Mouse (Mus musculus): Measurements from ENCODE around the gene Abhd12. TPM values are rescaled to one million over a fixed set of nuclear protein-coding genes. Genes with fewer than 3 reads are reported as not detected.

Gene Abhd12
- polyA plus RNA-seq, 1 experiment from 2014 or later = 43.2 TPM

- no peak overlapping the region for H3K27ac ChIP-seq (ENCODE audit: low read length)
- 83% methylated on average over 8 of the region's 8 CpGs for WGBS
- H3K9ac ChIP-seq (ENCODE audit: low read length) = no peak overlapping the region
- no peaks in the 10 kb centered on the region for H3K36me3 ChIP-seq (ENCODE audit: control insufficient read depth, insufficient read depth)
- no peaks in the 10 kb centered on the region; the same call in 1 of the 2 replicates for H3K4me1 ChIP-seq (ENCODE audit: control insufficient read depth, insufficient read depth, low read length)
- H3K4me3 ChIP-seq (ENCODE audit: low read length) = no peak overlapping the region
- no peak overlapping the region for H3K4me2 ChIP-seq (ENCODE audit: low read depth, low read length)
- H3K27me3 ChIP-seq (ENCODE audit: control insufficient read depth, insufficient read depth, low read length) = no peaks in the 10 kb centered on the region
- ATAC-seq (replicated peaks; ENCODE audit: extremely low read depth, insufficient read depth, low FRiP score) = no peak
- no peaks in the 10 kb centered on the region for H3K9me3 ChIP-seq (replicated peaks; ENCODE audit: control insufficient read depth, low read length)
Measured at GRCm38 (mm10) chr2:150847436-150847995, 57.0 kb downstream of the Abhd12 start.

- WGBS = 61% methylated on average over 1 of the region's 1 CpGs
- H3K4me2 ChIP-seq (ENCODE audit: low read depth, low read length) = no peak overlapping the region
- ATAC-seq (replicated peaks; ENCODE audit: extremely low read depth, insufficient read depth, low FRiP score) = no peak
- no peak overlapping the region for H3K27ac ChIP-seq (ENCODE audit: low read length)
- H3K9ac ChIP-seq (ENCODE audit: low read length) = no peak overlapping the region
- H3K4me3 ChIP-seq (ENCODE audit: low read length) = no peak overlapping the region
- H3K27me3 ChIP-seq (ENCODE audit: control insufficient read depth, insufficient read depth, low read length) = no peaks in the 10 kb centered on the region
- no peaks in the 10 kb centered on the region for H3K9me3 ChIP-seq (replicated peaks; ENCODE audit: control insufficient read depth, low read length)
- H3K36me3 ChIP-seq (ENCODE audit: control insufficient read depth, insufficient read depth) = no peaks in the 10 kb centered on the region
- H3K4me1 ChIP-seq (ENCODE audit: control insufficient read depth, insufficient read depth, low read length) = no peaks in the 10 kb centered on the region; the same call in 1 of the 2 replicates
Measured at GRCm38 (mm10) chr2:150844798-150845197, 59.7 kb downstream of the Abhd12 start.

GRCm38 (mm10) chr2:150842049-150842461 lies 62.5 kb downstream of the Abhd12 start:
- no peaks in the 10 kb centered on the region; the same call in 1 of the 2 replicates for H3K4me1 ChIP-seq (ENCODE audit: control insufficient read depth, insufficient read depth, low read length)
- H3K4me2 ChIP-seq (ENCODE audit: low read depth, low read length) = no peak overlapping the region
- ATAC-seq (replicated peaks; ENCODE audit: extremely low read depth, insufficient read depth, low FRiP score) = no peak
- no peak overlapping the region for H3K27ac ChIP-seq (ENCODE audit: low read length)
- no peaks in the 10 kb centered on the region for H3K36me3 ChIP-seq (ENCODE audit: control insufficient read depth, insufficient read depth)
- no peak overlapping the region for H3K9ac ChIP-seq (ENCODE audit: low read length)
- no peak overlapping the region for H3K4me3 ChIP-seq (ENCODE audit: low read length)
- 70% methylated on average over 7 of the region's 7 CpGs for WGBS
- no peaks in the 10 kb centered on the region for H3K27me3 ChIP-seq (ENCODE audit: control insufficient read depth, insufficient read depth, low read length)
- no peaks in the 10 kb centered on the region for H3K9me3 ChIP-seq (replicated peaks; ENCODE audit: control insufficient read depth, low read length)

GRCm38 (mm10) chr2:150841109-150841508 lies 63.4 kb downstream of the Abhd12 start:
- Histone ChIP-seq H3K27me3 (ENCODE audit: control insufficient read depth, insufficient read depth, low read length) (no peaks in the 10 kb centered on the region), H3K9me3 (replicated peaks; ENCODE audit: control insufficient read depth, low read length) (no peaks in the 10 kb centered on the region), H3K36me3 (ENCODE audit: control insufficient read depth, insufficient read depth) (no peaks in the 10 kb centered on the region), H3K4me1 (ENCODE audit: control insufficient read depth, insufficient read depth, low read length) (no peaks in the 10 kb centered on the region), H3K9ac (ENCODE audit: low read length) (no peak overlapping the region), H3K27ac (ENCODE audit: low read length) (no peak overlapping the region), H3K4me2 (ENCODE audit: low read depth, low read length) (no peak overlapping the region), H3K4me3 (ENCODE audit: low read length) (no peak overlapping the region)
- 77% methylated on average over 11 of the region's 11 CpGs for WGBS
- no peak for ATAC-seq (replicated peaks; ENCODE audit: extremely low read depth, insufficient read depth, low FRiP score)

GRCm38 (mm10) chr2:150839686-150840471 lies 64.7 kb downstream of the Abhd12 start:
- H3K4me1 ChIP-seq (ENCODE audit: control insufficient read depth, insufficient read depth, low read length) = no peaks in the 10 kb centered on the region
- 60% methylated on average over 12 of the region's 12 CpGs for WGBS
- H3K36me3 ChIP-seq (ENCODE audit: control insufficient read depth, insufficient read depth) = no peaks in the 10 kb centered on the region
- no peak overlapping the region for H3K27ac ChIP-seq (ENCODE audit: low read length)
- no peaks in the 10 kb centered on the region for H3K27me3 ChIP-seq (ENCODE audit: control insufficient read depth, insufficient read depth, low read length)
- ATAC-seq (replicated peaks; ENCODE audit: extremely low read depth, insufficient read depth, low FRiP score) = no peak
- no peaks in the 10 kb centered on the region for H3K9me3 ChIP-seq (replicated peaks; ENCODE audit: control insufficient read depth, low read length)
- no peak overlapping the region for H3K4me3 ChIP-seq (ENCODE audit: low read length)
- H3K9ac ChIP-seq (ENCODE audit: low read length) = no peak overlapping the region
- H3K4me2 ChIP-seq (ENCODE audit: low read depth, low read length) = no peak overlapping the region

GRCm38 (mm10) chr2:150837781-150838180 lies 66.8 kb downstream of the Abhd12 start:
- no peak overlapping the region for H3K9ac ChIP-seq (ENCODE audit: low read length)
- H3K36me3 ChIP-seq (ENCODE audit: control insufficient read depth, insufficient read depth) = peaks cover 8% of the 10 kb centered on the region; the same call in 1 of the 2 replicates
- no peaks in the 10 kb centered on the region for H3K27me3 ChIP-seq (ENCODE audit: control insufficient read depth, insufficient read depth, low read length)
- no peak overlapping the region for H3K4me2 ChIP-seq (ENCODE audit: low read depth, low read length)
- H3K4me3 ChIP-seq (ENCODE audit: low read length) = no peak overlapping the region
- no peaks in the 10 kb centered on the region for H3K4me1 ChIP-seq (ENCODE audit: control insufficient read depth, insufficient read depth, low read length)
- H3K9me3 ChIP-seq (replicated peaks; ENCODE audit: control insufficient read depth, low read length) = no peaks in the 10 kb centered on the region
- 85% methylated on average over 3 of the region's 3 CpGs for WGBS
- no peak for ATAC-seq (replicated peaks; ENCODE audit: extremely low read depth, insufficient read depth, low FRiP score)
- no peak overlapping the region for H3K27ac ChIP-seq (ENCODE audit: low read length)

- Histone ChIP-seq H3K27me3 (ENCODE audit: control insufficient read depth, insufficient read depth, low read length) (no peaks in the 10 kb centered on the region), H3K9me3 (replicated peaks; ENCODE audit: control insufficient read depth, low read length) (no peaks in the 10 kb centered on the region), H3K27ac (ENCODE audit: low read length) (no peak overlapping the region), H3K4me1 (ENCODE audit: control insufficient read depth, insufficient read depth, low read length) (no peaks in the 10 kb centered on the region), H3K36me3 (ENCODE audit: control insufficient read depth, insufficient read depth) (peaks cover 15% of the 10 kb centered on the region), H3K9ac (ENCODE audit: low read length) (no peak overlapping the region), H3K4me2 (ENCODE audit: low read depth, low read length) (no peak overlapping the region), H3K4me3 (ENCODE audit: low read length) (no peak overlapping the region)
- 71% methylated on average over 15 of the region's 15 CpGs for WGBS
- ATAC-seq (replicated peaks; ENCODE audit: extremely low read depth, insufficient read depth, low FRiP score) = no peak
Measured at GRCm38 (mm10) chr2:150836906-150837305, 67.6 kb downstream of the Abhd12 start.

- WGBS = 92% methylated on average over 4 of the region's 4 CpGs
- H3K27ac ChIP-seq (ENCODE audit: low read length) = no peak overlapping the region
- no peaks in the 10 kb centered on the region for H3K9me3 ChIP-seq (replicated peaks; ENCODE audit: control insufficient read depth, low read length)
- H3K4me1 ChIP-seq (ENCODE audit: control insufficient read depth, insufficient read depth, low read length) = no peaks in the 10 kb centered on the region
- no peak overlapping the region for H3K4me3 ChIP-seq (ENCODE audit: low read length)
- ATAC-seq (replicated peaks; ENCODE audit: extremely low read depth, insufficient read depth, low FRiP score) = no peak
- peaks cover 24% of the 10 kb centered on the region for H3K36me3 ChIP-seq (ENCODE audit: control insufficient read depth, insufficient read depth)
- no peak overlapping the region for H3K9ac ChIP-seq (ENCODE audit: low read length)
- no peaks in the 10 kb centered on the region for H3K27me3 ChIP-seq (ENCODE audit: control insufficient read depth, insufficient read depth, low read length)
- H3K4me2 ChIP-seq (ENCODE audit: low read depth, low read length) = no peak overlapping the region
Measured at GRCm38 (mm10) chr2:150835975-150836374, 68.6 kb downstream of the Abhd12 start.

GRCm38 (mm10) chr2:150834616-150835015 lies 69.9 kb downstream of the Abhd12 start:
- ATAC-seq (replicated peaks; ENCODE audit: extremely low read depth, insufficient read depth, low FRiP score) = no peak
- H3K36me3 ChIP-seq (ENCODE audit: control insufficient read depth, insufficient read depth) = peaks cover 37% of the 10 kb centered on the region

More at GRCm38 (mm10) chr2:150834616-150835015, 69.9 kb downstream of the Abhd12 start:
- Histone ChIP-seq H3K4me3 (ENCODE audit: low read length) (no peak overlapping the region), H3K27ac (ENCODE audit: low read length) (no peak overlapping the region), H3K9me3 (replicated peaks; ENCODE audit: control insufficient read depth, low read length) (no peaks in the 10 kb centered on the region), H3K4me1 (ENCODE audit: control insufficient read depth, insufficient read depth, low read length) (no peaks in the 10 kb centered on the region), H3K9ac (ENCODE audit: low read length) (no peak overlapping the region), H3K4me2 (ENCODE audit: low read depth, low read length) (no peak overlapping the region), H3K27me3 (ENCODE audit: control insufficient read depth, insufficient read depth, low read length) (no peaks in the 10 kb centered on the region)
- WGBS = 75% methylated on average over 7 of the region's 7 CpGs
